Mouse (Mus musculus): ENCODE results near the gene Espnl. TPM values are rescaled to one million over a fixed set of nuclear protein-coding genes. Genes with fewer than 3 reads are reported as not detected.

The Espnl gene
- total RNA-seq, 2 experiments from 2014 or later, result not detected

DNA sequence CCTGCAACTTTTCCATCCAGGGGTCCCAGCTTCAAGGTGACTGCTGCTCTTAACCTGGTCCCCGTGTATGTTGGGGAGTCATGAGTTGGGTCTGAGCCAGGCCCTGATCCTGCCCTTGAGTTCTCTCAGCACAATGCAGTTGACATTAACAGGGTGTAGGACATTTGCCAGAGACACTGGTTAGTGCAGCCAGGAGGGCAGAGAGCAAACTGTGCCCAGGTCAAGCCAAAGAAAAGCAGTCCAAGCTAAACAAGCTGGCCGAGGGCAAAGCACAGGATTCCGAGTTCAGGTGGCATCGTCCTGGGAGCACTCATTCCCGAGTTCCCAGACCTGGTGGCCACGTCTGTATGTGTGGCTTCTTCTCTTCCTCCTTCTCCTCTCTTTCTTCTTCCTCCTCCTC lies 4.2 kb upstream of the Espnl start:
- no peak for DNase-seq

DNA sequence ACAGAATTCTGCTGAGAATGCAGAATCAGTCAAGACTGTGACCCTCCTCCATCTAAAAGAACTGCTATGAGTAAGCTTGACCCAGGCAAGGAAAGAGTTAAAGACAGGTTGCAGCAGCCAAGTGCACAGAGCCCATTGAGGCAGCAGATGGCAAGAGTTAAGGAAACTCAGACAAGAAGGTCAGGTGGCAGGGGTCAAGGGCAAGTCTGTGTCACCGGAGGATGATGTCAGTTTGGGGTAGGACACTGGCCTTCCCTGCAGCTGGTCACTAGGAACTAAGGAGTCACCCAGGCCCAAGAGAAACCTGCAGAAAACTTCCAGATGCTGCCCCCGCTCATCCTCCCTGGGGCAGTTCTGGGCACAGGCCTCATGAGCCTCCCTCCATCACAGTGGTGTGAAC lies 2.8 kb downstream of the Espnl start:
- no peak for DNase-seq

DNA sequence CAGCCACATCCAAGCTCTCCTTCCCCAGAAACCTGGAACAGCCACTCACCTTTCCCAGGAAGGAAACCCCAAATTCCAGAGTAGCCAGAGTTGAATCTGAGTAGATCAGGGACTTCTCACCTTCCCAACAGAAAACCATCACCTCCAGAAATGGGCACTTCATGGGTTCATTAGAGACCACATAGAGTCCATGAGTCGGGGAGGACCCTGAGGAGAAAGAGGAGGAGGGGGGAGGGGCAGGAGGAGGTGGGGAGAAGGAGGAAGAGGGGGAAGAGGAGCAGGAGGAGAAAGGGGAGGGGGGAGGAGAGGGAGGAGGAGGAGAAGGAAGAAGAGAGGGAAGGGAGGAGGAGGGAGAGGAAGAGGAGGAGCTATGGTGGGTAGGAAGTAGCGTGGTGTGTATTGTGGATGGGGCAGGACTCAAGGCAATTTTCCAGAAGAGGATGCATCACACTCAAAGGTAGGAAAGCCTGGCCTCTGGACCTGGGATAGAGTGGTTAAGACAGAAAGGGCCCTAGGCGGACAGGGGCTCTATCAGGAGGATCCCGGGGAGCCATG lies 3.7 kb downstream of the Espnl start:
- no peak for DNase-seq

DNA sequence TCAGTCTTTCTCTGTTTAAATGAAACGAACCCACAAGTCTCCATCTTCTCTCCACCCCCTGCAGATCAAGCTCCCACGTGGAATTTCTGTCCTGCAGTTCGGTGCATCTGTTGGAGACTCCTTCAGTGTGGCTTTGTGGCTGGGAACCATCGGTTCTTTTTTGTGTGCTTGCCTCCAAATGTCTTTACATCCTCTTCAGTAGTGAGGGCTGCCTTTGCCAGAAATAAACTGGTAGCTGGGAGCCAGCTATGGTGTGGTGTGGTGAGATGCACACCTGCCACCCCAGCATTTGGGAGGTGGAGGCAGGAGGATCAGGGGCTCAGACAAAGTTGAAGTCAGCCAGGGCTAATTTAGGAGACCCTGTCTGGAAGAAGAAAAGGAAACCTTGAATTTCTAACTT lies 10.2 kb downstream of the Espnl start:
- DNase-seq, result no peak

DNA sequence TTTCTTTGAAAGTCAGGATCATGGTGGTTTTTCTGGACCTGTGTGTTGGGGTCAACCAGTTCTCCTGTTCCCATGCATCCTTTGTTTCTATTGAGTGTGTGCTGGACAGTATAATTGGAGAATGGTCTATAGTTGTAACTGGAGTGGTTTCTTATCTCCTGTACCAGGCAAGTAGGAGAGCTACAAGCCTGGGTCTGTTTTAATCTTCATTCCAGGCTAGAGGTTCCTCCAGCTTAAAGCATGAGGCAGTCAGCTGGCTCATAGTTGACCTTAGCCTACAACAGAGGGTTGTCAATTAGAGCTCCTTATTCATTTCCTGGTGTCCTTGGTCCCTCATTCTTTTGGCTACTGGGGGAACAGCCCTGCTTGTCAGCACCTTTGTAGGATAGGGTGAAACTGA lies 11.7 kb downstream of the Espnl start:
- no peak for DNase-seq

DNA sequence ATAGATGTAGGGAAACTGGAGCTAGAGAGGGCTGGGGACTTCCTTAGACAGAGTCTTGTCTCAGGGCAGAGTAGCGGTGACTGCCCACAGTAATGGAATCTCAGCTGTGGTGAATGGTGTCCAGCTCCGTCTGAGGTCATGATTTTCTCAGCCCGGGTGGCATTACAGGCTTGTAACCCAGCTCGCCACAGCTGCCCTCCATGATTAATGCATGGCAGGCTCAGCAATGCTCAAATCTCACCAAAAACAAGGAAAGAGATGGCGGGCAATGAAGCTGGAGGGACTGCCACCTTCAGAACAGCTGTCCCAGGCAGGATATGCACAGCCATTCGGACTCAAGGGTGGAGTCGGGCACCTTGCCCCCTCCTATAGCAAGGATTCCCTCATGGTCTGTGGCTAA lies 15.5 kb downstream of the Espnl start:
- no peak for DNase-seq

DNA sequence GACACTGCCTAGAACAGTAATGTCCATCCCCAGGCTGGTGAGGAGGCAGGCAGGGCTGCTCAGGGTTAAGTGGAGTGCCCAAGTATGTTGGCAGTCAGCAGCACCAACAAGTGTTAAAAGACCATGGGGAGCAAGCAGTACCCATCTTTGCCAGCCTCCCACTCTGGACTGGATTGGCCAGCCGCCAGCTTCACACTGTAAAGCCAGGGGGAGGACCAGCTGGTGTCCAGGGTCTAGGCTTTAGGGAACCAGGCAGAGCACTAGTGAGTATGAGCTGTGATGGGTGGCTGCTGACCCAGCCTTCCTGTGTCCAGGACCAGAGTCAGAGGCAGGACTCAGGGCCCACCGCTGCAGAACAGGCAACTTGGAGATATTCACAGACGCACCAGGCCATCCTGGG lies 22.1 kb downstream of the Espnl start:
- no peak for DNase-seq

DNA sequence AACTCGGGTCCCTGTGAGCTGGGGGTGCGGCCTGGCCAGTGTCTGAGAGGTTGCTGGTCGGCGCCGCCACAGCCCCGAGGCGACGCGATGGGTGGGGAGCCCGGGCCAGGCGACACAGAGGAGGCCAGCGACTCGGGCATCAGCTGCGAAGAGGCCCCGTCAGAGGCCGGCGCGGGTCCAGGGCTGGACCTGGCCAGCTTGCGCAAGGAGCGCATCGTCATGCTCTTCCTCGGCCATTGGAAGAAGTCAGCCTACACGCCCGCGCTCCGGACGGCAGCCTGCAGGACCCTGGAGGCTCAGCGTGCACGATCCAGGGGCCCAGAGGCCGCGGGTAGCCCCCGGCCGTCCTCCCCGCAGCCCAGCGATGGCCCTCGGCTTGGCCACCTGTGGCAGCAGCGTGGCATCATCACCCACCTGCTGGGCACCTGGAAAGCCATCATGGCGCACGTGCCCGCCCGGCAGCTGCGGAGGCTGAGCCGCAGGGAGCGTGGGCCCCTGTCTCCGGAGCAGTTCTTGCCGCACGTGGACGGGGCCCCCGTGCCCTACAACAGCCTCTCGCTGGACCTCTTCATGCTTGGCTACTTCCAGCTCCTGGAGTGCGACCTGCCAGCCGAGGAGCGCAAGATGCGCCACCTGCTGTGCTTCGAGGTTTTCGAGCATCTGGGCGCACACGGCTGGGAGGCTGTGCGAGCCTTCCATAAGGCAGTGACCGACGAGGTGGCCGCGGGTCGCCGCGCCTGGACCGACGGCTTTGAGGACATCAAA lies 23.2 kb downstream of the Espnl start:
- DNase-seq, result no peak

DNA sequence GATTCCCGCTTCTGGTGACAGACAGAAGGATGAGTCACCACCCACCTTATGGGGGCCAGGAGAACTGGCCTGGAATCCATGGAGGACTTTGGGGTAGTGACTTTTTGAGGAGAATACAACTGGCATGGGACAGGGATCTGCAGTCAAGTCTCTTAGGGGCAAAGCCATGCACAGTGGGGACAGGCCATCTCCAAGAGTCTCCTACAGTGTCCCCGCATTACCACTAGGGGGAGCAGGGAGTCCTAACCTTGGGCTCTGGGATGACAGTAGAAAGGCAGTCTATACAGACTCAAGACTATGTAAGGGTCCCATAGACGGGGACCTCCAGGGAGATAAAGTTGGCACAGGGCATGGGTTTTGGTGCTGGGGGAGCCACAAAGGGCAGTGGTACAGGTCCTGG lies 25.0 kb downstream of the Espnl start:
- DNase-seq, result peak; percentile 57 to 82

DNA sequence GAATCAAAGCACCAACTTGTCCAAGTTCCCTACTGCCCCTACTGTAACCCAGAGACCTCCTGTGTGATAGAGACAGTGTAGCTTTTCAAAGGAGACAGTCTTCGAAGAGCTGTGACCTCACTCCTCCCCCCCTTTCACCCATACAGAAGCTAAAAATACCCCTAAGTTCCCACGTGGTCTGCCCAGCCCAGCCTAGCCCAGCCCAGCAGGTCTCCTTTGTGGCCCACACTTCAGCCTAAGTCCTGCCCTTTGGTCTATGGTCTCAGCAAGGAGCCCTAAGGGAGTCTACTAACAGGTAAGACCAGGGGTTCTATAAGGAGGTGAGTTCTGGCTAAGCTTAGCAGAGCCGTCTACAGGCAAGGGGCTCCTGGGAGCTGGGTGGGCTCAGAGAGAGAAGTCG lies 29.0 kb downstream of the Espnl start, which contains the start of gene Klhl30:
Klhl30 (plus strand) TSS at position 176 of the 400 bp plus-strand sequence.
- peak; percentile 56 to 67 for DNase-seq

DNA sequence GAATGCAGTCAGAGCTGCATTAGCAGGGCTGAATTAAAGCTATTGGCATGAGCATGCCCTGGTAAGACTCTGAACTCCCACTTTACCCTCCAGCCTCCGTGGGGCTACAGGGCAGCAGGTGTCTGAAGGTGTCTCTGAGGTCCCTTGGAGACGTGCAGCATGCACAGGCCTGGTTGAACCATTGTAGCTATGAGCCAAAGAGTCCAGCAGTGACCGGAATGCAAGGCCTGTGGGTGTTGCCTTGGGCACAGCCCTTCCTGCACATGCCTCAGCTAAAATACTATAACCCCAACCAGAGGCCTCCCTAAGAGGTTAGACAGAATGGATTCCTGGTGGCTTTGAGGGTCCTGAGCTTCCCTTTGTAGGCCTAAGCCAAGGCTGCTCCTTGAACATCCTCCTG lies 29.4 kb downstream of the Espnl start:
- DNase-seq, result peak in 1 of 2 experiments; percentile 22

DNA sequence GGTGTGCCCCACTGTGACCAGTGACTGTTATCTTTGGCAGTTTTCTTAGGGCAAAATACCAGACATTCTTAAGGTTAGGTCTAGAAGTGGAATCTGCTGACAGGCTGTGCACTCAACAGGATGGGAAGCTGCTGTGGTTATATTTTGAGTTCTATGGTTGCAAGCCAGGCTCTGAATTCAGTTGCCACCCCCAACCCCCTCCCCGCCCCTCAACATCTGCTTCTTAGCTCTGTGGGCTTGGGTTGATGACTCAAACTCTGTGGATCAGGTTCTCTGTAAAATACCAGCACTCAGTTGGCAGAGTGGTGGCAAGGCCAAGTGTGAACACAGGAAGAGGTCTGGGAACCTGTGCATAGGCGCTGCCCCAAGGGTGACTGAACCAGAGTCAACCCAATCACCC lies 30.4 kb downstream of the Espnl start:
- DNase-seq, result no peak

DNA sequence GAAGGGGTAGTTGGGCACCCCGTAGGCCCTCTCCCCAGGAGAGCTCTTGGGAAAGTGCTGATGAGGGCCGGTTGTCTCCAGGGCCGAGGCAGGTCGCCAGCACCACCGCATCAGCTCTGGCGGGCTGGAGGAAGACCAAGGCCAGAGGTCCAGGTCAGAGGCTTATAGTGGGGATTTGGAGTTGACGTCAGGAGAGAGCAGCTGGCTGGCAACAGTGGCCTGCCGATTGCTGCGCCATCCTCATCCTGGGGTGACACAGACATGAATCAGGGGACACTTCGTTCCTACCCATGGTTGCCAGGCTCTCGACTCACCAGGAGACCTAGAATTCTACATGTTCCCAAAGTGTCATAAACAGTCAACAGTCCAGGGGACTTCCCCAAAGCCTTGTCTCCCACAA lies 34.2 kb downstream of the Espnl start:
- DNase-seq, result no peak

DNA sequence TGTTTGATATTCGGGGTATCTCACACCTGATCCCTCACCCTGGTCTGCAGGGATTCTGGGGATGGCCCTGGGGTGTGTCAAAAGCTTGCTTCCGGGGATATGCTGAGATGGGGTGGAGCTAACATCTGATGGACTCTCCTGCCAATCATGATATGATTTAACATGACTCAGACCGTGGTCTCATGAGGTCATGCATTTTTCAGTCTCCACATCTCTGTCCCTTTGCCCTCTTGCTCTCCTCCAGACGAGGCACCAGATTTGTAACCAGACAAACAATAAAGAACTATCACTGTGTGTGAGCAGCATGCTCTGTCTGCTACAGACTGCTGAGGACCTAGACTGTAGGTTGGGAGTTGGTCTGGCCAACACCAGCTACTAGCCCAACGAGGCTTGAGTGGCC lies 40.2 kb downstream of the Espnl start:
- DNase-seq, result no peak

DNA sequence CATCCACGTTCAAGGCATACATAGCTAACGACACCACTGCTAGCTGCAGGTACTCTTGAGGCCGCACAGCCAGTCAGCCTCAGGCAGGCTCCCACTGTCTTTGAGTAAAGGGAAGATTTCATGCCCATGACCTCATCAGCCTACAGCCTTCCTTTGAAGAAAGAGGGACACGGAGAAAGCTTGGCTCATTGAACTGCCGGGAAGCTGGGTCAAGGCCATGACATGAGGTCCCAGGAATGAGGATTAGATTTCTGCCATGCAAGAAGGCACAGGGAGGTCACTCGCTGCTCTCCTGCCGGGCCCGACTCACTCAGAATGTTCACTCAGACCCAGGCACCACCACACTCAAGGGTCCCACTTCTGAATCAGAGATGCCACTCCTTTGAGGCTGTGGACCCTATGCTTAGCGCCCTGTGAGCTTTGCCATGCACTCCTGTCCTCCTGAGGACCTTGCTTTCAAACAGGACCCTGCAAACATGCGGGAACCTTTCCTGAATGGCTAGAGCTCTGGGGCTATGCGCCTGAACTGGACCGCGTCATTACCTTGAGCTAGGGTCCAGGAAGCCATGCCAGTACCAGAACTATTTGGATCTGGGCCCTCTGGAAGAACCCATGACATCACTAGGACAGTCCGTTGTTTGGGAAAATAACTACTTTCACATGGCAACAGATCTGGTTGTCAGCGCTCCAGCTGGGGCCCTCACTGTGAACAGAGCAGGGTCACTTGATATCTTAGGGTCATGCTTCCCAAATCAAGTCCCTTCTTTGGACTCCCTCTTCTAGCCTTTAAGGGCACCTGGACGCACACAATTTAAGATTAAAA lies 43.2 kb downstream of the Espnl start:
- no peak for DNase-seq

DNA sequence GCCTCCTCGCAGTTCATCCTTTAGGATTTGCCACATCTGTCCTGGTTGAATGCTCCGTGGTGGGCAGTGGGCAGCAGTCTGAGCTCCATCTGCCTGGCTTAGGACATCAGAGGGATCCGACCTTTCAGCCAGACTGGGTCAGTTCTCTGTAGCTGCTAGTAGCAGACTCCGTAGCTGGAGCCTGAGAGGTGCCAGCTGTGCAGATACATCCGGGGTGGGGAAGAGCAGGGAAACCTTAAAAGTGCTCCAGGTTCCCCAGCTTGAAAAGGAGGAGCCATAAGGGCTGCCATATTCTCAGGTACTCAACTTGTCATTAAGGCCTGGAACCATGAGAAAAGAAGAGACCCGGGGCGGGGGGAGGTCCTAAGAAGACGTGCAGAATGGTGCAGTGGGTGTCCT lies 43.9 kb downstream of the Espnl start:
- no peak for DNase-seq

DNA sequence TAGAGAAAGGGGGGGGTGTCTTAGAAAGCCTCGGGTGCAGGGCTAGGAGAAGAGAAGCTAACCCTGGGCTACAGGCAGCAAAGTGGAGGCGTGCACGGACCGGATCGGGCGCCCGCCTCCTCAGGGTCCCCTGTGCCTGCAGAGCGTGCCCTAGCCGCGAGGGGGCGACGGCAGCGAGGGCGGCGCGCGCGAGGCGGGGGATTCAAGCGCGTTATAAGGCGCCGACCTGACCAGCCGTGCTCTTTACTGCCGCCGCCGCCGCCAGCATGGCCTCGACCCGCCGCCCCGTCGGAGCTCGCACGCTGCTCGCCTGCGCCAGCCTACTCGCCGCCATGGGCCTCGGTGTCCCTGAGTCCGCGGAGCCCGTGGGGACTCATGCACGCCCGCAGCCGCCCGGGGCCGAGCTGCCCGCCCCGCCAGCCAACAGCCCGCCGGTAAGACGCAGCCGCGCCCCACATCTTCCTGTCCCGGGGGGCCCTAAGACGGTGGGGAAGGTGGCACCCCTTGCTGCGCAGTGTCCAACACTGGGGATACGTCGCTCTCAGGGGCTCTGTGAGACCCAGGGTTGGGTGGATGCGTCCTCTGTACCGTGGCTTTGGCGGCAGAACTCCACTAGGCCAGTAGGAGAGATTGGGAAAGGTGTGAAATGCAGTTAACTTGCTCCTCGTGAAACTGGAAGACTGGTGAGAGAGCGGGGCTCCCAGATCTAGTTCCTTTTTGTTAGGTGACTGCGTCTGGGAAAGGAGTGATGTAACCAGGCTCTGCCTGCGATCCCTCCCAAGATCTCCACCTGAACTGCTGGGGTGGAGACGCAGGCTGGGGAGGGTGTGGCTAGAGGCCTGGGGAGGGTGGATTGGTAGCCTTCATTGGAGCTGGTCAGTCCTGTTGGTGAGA lies 44.6 kb downstream of the Espnl start, which contains the start of gene Erfe:
Erfe (plus strand) TSS at position 216 of the 894 bp plus-strand sequence.
- DNase-seq, result peak; percentile 63 to 81

DNA sequence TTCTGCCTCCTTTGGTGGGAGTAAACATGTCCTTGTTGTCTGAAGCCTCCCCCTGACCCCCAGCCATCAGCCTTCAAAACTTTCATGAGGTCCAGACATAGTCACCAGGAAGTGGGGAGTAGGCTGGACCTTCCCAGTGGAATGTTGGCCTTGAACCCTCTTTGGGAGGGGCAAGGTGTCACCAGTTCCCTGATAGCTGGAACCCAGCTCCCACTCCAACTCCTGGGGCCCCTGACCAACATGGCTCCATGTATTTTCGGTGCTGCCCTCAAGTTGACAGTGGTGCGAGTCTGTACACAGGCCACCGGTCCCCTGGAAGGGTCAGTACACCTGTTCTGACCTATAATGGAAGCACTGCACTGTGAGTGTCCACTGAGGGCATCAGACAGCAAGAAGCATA lies 45.4 kb downstream of the Espnl start:
- no peak for DNase-seq

DNA sequence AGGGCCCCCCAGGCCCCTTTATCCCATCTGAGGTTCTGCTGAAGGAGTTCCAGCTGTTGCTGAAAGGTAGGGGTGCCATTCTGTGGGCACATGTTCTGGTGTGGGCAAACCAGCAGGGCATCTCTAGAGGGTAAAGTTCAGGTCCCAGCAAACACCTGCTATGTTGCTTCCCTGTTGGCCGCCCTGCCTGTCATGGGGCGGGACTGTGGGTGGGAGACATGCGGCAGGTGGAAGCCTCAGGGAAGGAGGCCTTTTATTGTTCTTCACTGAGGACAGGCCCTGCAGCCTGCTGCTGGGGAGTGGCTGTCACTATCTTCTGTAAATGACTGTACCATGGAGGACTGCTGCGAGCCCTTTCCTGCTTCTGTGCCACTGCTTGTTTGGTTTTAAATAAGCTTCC lies 47.5 kb downstream of the Espnl start:
- no peak for DNase-seq

DNA sequence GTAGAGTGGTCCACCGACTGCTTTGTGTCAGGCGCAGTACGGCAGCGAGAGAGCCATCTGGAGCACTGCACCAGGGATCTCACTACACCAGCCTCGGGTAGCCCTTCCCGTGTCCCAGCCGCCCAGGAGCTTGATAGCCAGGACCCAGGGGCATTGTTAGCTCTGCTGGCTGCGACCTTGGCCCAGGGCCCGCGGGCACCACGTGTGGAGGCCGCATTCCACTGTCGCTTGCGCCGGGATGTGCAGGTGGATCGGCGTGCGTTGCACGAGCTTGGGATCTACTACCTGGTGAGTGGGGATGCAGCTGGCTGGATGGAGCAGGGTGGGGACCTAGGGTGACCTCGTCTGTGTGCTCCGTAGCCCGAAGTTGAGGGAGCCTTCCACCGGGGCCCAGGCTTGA lies 48.2 kb downstream of the Espnl start:
- no peak for DNase-seq

DNA sequence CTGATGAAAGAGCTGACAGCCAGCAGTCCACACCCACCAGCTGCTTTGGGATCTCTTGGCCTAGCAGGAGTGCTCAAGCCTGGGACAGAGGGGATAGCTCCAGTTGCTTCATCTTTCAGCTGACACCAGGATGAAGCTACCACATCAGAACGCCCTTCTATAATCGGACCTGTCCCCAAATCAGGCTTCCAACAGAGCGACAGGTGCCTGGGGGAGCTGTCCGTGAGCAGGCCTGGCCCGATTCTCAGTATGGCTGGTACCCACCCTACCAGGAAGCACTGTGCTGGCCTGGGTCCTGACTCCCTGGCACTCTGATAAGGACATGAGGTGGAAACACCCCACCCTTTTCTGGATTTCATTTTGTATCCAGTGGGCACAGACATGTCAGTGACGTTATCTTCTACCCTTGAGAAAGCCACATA lies 51.5 kb downstream of the Espnl start:
- no peak for DNase-seq

DNA sequence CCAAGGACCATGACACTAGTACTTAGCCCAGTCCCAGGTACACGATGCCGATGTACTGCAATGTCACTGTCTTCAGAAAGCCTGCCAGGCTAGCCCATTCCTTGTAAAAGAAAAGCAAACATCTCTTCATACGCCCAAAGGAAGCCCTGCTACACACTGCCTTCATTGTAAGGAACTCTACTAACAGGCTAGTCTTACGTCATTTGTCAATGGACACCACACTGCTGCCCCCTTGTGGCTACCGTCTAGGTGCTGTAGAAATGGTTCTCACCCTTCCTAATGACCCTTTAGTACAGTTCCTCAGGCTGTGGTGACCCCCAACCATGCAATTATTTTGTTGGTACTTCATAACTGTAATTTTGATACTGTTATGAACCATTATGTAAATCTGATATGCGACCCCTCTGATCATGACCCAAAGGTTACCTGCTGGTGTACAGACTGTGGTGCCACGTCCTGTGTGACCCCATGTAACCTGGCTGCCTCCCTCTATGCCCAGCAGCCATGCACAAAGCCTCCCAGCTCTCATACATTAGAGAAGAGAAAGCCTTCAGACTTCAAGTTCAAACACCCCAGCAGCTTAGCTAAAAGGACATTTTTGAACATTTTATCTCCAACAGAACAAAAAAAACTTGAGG lies 58.7 kb downstream of the Espnl start:
- peak; percentile 55 to 90 for DNase-seq

All from heart, adult 18-20 months (tissue).